Mouse (Mus musculus) heart, adult 2 months (tissue): ENCODE data around the gene Gpn3. TPM values are rescaled to one million over a fixed set of nuclear protein-coding genes. Genes with fewer than 3 reads are reported as not detected.

Experiments used
- DNase-seq, 2 experiments: peaks; one replicate each; pipeline ENCODE4 v3.0.0; 2021
- H3K27ac ChIP-seq: fragments of 200-600 bp; 2 replicates; pipeline ENCODE4 v1.8.1; 2022
- H3K27me3 ChIP-seq: fragments of 200-500 bp; 2 replicates; pipeline ENCODE4 v1.6.1; 2012; ENCODE audit warnings: mild to moderate bottlenecking, low read length, inconsistent platforms, mixed read lengths; ENCODE audit not compliant: control insufficient read depth, insufficient read depth
- H3K36me3 ChIP-seq: fragments of 200-500 bp; 2 replicates; pipeline ENCODE4 v1.6.1; 2012; ENCODE audit warnings: low read length, inconsistent platforms; ENCODE audit not compliant: control insufficient read depth, insufficient read depth
- H3K4me1 ChIP-seq: fragments of 200-500 bp; 2 replicates; pipeline ENCODE4 v1.6.1; 2011; ENCODE audit warnings: low read length; ENCODE audit not compliant: control insufficient read depth, insufficient read depth
- H3K4me3 ChIP-seq: fragments of 200-600 bp; 2 replicates; pipeline ENCODE4 v1.8.1; 2022
- H3K79me2 ChIP-seq: fragments of 200-500 bp; replicated peaks from 2 replicates; pipeline ENCODE4 v1.6.1; 2012; ENCODE audit warnings: mild to moderate bottlenecking, inconsistent platforms, low read length, moderate library complexity, mixed read lengths; ENCODE audit not compliant: control insufficient read depth, insufficient read depth
- H3K9ac ChIP-seq: fragments of 200-500 bp; 2 replicates; pipeline ENCODE4 v1.6.1; 2012; ENCODE audit warnings: low read depth, mild to moderate bottlenecking, control low read depth, inconsistent platforms, low read length, mixed read lengths
- CTCF ChIP-seq: fragments of 200-600 bp; IDR thresholded peaks from 2 replicates; pipeline ENCODE4 v1.8.1; 2022; ENCODE audit warnings: antibody characterized with exemption, mild to moderate bottlenecking, moderate library complexity
- EP300 ChIP-seq: fragments of 200-500 bp; IDR thresholded peaks from 2 replicates; pipeline ENCODE4 v1.6.1; 2011; ENCODE audit warnings: low read depth, low read length, control low read depth; ENCODE audit not compliant: insufficient read depth
- POLR2A ChIP-seq: fragments of 200-500 bp; IDR thresholded peaks from 2 replicates; pipeline ENCODE4 v1.6.1; 2011; ENCODE audit warnings: mild to moderate bottlenecking, low read depth, low read length, control low read depth; ENCODE audit not compliant: insufficient read depth
- WGBS: fragments of 180-500 bp; shearing (Covaris S2); methylation state at CpG from one replicate; pipeline ENCODE4 v1.1.7; 2018; 5-methylcytosine and 5-hydroxymethylcytosine counted together
- intact Hi-C: fragments of 180-260 bp; cut with DNase I; formaldehyde crosslinking; loops from one replicate; pipeline ENCODE4 v1.15.1; 2025
- polyA plus RNA-seq: library from polyadenylated mRNA; depleted of rRNA; stranded (reverse); fragments of >200 nt; gene quantifications from 2 replicates; pipeline ENCODE4 v1.2.3, GENCODE M21; 2012
- total RNA-seq, 2 experiments: library from RNA; stranded (reverse); gene quantifications; 2 replicates each; pipeline ENCODE4 v1.2.3; 2021

The Gpn3 gene
- total and polyA plus RNA-seq, 3 experiments, result 19.2 to 28.0 (median 23.5) TPM

- WGBS, result 79% methylated on average over 4 of the region's 4 CpGs
- Histone ChIP-seq H3K27ac (no peak overlapping the region), H3K79me2 (no peaks in the 10 kb centered on the region), H3K4me1 (peaks cover 1% of the 10 kb centered on the region), H3K4me3 (no peak overlapping the region), H3K36me3 (no peaks in the 10 kb centered on the region), H3K27me3 (no peaks in the 10 kb centered on the region), H3K9ac (no peak overlapping the region)
- intact Hi-C loops, result loop anchor here (2.0 kb wide), 1 partner anchor 215 kb away; no protein-coding TSS in a partner anchor
- no peak for DNase-seq
- TF ChIP-seq CTCF (peak; percentile 29; the same call in 1 of the 2 replicates), EP300 (no peak)
Measured at GRCm38 (mm10) chr5:122345777-122346176, 25.9 kb upstream of the Gpn3 start.

GRCm38 (mm10) chr5:122353807-122354491 is 17.7 kb upstream of the Gpn3 start, which contains the start of the genes Rad9b and Vps29:
Gene Rad9b, minus strand, starts transcription at chr5:122354233.
Gene Vps29, plus strand, starts transcription at chr5:122354369.
- Histone ChIP-seq H3K4me3 (peak within 1 kb of the TSS; percentile 76), H3K36me3 (no peaks in the 10 kb centered on the region), H3K79me2 (no peaks in the 10 kb centered on the region), H3K27ac (peak within 1 kb of the TSS; percentile 91), H3K27me3 (no peaks in the 10 kb centered on the region), H3K9ac (peak within 1 kb of the TSS; percentile 91), H3K4me1 (no peaks in the 10 kb centered on the region; the same call in 1 of the 2 replicates)
- DNase-seq, result peak; percentile 98 to 99
- intact Hi-C loops, result loop anchor here (1.0 to 10.0 kb wide), 2 partner anchors 18 to 199 kb away; partner anchors contain the start of genes Fam216a and Ppp1cc
- no peak for TF ChIP-seq CTCF
- peak; percentile 80 for TF ChIP-seq POLR2A
- WGBS, result 1% methylated on average over 51 of the region's 51 CpGs

GRCm38 (mm10) chr5:122354492-122355067 is 17.1 kb upstream of the Gpn3 start:
- intact Hi-C loops, result loop anchor here (1.0 to 10.0 kb wide), 2 partner anchors 18 to 200 kb away; partner anchors contain the start of genes Fam216a and Ppp1cc

GRCm38 (mm10) chr5:122372192-122372769 is 605 bp downstream of the Gpn3 start, which contains the start of gene Fam216a:
Gene Fam216a, minus strand, starts transcription at chr5:122372364.
- Histone ChIP-seq H3K9ac (peak within 1 kb of the TSS; percentile 84), H3K27me3 (no peaks in the 10 kb centered on the region), H3K36me3 (no peaks in the 10 kb centered on the region), H3K79me2 (no peaks in the 10 kb centered on the region), H3K27ac (peak within 1 kb of the TSS; percentile 91), H3K4me1 (no peaks in the 10 kb centered on the region), H3K4me3 (peak within 1 kb of the TSS; percentile 82)
- peak; percentile 99 for DNase-seq
- under 1% methylated on average over 53 of the region's 53 CpGs for WGBS
- TF ChIP-seq POLR2A, result peak; percentile 73
- peak; percentile 95 for TF ChIP-seq EP300
- TF ChIP-seq CTCF, result no peak
- intact Hi-C loops, result loop anchor here (1.0 kb wide), 1 partner anchor 18 kb away; the partner anchor contains the start of genes Rad9b and Vps29

More at GRCm38 (mm10) chr5:122354492-122355067, 17.1 kb upstream of the Gpn3 start:
- Histone ChIP-seq H3K27ac (peak overlapping the region; percentile 91), H3K27me3 (no peaks in the 10 kb centered on the region), H3K4me3 (peak overlapping the region; percentile 76), H3K79me2 (no peaks in the 10 kb centered on the region), H3K36me3 (no peaks in the 10 kb centered on the region), H3K9ac (peak overlapping the region; percentile 91), H3K4me1 (no peaks in the 10 kb centered on the region; the same call in 1 of the 2 replicates)
- no peak for DNase-seq
- under 1% methylated on average over 49 of the region's 57 CpGs for WGBS
- peak; percentile 26 for TF ChIP-seq CTCF
- no peak for TF ChIP-seq EP300

- Histone ChIP-seq H3K4me3 (peak overlapping the region; percentile 82), H3K27ac (peak overlapping the region; percentile 91), H3K4me1 (no peaks in the 10 kb centered on the region), H3K79me2 (no peaks in the 10 kb centered on the region), H3K27me3 (no peaks in the 10 kb centered on the region), H3K9ac (peak overlapping the region; percentile 84), H3K36me3 (no peaks in the 10 kb centered on the region)
- TF ChIP-seq CTCF, result no peak
- no peak for TF ChIP-seq POLR2A
- no peak for TF ChIP-seq EP300
- WGBS, result 2% methylated on average over 5 of the region's 5 CpGs
- intact Hi-C loops, result loop anchor here (1.0 kb wide), 1 partner anchor 19 kb away; the partner anchor contains the start of genes Rad9b and Vps29
- DNase-seq, result no peak
Measured at GRCm38 (mm10) chr5:122372878-122373277, 1.2 kb downstream of the Gpn3 start.
